Mouse (Mus musculus) hindbrain, embryonic 16.5 days (tissue): ENCODE results near the gene Trim67. TPM values are rescaled to one million over a fixed set of nuclear protein-coding genes. Genes with fewer than 3 reads are reported as not detected.

ENCODE experiments used
- ATAC-seq: fragments of 200-750 bp; cut with Nextera tagmentation; 2 replicates; pipeline ENCODE4 v1.8.0; 2017; ENCODE audit warnings: moderate TSS enrichment, moderate library complexity
- H3K27ac ChIP-seq: fragments of 300-500 bp; sonication (generic); 2 replicates; pipeline ENCODE4 v1.5.1; 2014; ENCODE audit warnings: low read depth, mild to moderate bottlenecking, control low read depth, low read length, moderate library complexity
- H3K27me3 ChIP-seq: fragments of 300-500 bp; sonication (generic); replicated peaks from 2 replicates; pipeline ENCODE4 v1.6.1; 2014; ENCODE audit warnings: low read length; ENCODE audit not compliant: control insufficient read depth, insufficient read depth
- H3K36me3 ChIP-seq: fragments of 300-500 bp; sonication (generic); 2 replicates; pipeline ENCODE4 v1.6.1; 2014; ENCODE audit warnings: mild to moderate bottlenecking, low read length, moderate library complexity, mixed read lengths; ENCODE audit not compliant: control insufficient read depth, insufficient read depth
- H3K4me1 ChIP-seq: fragments of 300-500 bp; sonication (generic); 2 replicates; pipeline ENCODE4 v1.6.1; 2014; ENCODE audit warnings: low read depth, low read length; ENCODE audit not compliant: control insufficient read depth, insufficient read depth
- H3K4me2 ChIP-seq: fragments of 300-500 bp; sonication (generic); 2 replicates; pipeline ENCODE4 v1.6.1; 2014; ENCODE audit warnings: mild to moderate bottlenecking, low read length, control low read depth, moderate library complexity
- H3K4me3 ChIP-seq: fragments of 300-500 bp; sonication (generic); 2 replicates; pipeline ENCODE4 v1.5.1; 2014; ENCODE audit warnings: mild to moderate bottlenecking, low read length, control low read depth, moderate library complexity
- H3K9ac ChIP-seq: fragments of 300-500 bp; sonication (generic); 2 replicates; pipeline ENCODE4 v1.6.1; 2014; ENCODE audit warnings: low read depth, mild to moderate bottlenecking, control low read depth, low read length, moderate library complexity
- H3K9me3 ChIP-seq: fragments of 300-500 bp; sonication (generic); 2 replicates; pipeline ENCODE4 v1.6.1; 2014; ENCODE audit warnings: mild to moderate bottlenecking, low read length, moderate library complexity; ENCODE audit not compliant: control insufficient read depth
- WGBS: fragments of 180-500 bp; shearing (Covaris S2); extraction: QIAGEN DNeasy Blood & Tissue Kit; methylation state at CpG from one replicate; pipeline ENCODE4 v1.1.7; 2014; 5-methylcytosine and 5-hydroxymethylcytosine counted together
- polyA plus RNA-seq: library from polyadenylated mRNA; unstranded; fragments of >200 nt; fragmentation: Nextera tagmentation; extraction: Ambion mirVana; gene quantifications from 2 replicates; pipeline ENCODE4 v1.2.1, GENCODE M21; 2015

Gene Trim67
- polyA plus RNA-seq, 1 experiment from 2014 or later = 27.0 TPM

DNA sequence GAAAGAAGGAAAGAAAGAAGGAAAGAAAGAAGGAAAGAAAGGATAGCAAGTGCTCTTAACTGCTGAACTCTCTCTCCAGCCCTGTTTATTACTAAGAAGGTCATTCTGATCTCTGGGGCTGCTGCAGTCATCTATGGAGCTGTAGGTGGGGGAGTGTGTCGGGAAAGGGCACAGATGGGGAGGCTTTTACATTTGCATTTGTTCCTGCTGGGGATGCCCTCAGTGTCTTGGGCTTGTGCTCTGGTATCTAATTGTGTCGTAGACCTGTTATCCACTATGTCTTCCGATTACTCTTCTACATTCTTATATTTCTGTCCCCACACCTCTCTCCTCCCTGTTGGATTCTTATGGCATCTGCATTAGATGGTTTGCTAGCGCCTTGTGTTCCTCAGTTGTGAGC lies 13.1 kb downstream of the Trim67 start:
- Histone ChIP-seq H3K36me3 (no peaks in the 10 kb centered on the region; the same call in none of the 2 replicates), H3K4me2 (no peak overlapping the region), H3K27me3 (no peaks in the 10 kb centered on the region), H3K4me1 (peaks cover 8% of the 10 kb centered on the region), H3K4me3 (no peak overlapping the region), H3K9ac (no peak overlapping the region), H3K9me3 (no peaks in the 10 kb centered on the region), H3K27ac (no peak overlapping the region)
- WGBS = 82% methylated on average over 4 of the region's 4 CpGs
- ATAC-seq = no peak

DNA sequence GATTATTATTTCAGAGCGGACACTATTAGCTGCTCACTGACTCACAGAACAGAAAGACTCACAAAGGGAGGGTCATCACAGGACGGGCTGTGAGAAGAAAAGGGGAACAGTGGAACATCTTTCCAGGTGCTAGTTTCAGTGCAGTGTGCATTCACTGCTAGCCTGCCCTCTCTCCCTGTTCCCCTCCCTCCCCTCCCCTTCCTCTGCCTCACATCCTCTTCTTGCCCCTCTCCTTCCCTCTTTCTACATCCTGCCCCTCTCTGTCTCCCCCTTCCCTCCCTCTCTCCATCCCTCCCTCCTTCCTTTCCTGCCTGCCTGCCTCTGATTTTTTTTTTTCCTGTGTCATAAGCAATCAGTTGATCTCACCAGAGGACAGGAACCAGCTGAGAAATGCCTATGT lies 16.5 kb downstream of the Trim67 start:
- no peaks in the 10 kb centered on the region for H3K9me3 ChIP-seq
- no peak overlapping the region for H3K9ac ChIP-seq
- peaks cover 12% of the 10 kb centered on the region for H3K4me1 ChIP-seq
- H3K27ac ChIP-seq = no peak overlapping the region
- 56% methylated on average over 2 of the region's 2 CpGs for WGBS
- H3K4me2 ChIP-seq = no peak overlapping the region
- no peak for ATAC-seq
- no peak overlapping the region for H3K4me3 ChIP-seq
- H3K27me3 ChIP-seq = no peaks in the 10 kb centered on the region
- H3K36me3 ChIP-seq = no peaks in the 10 kb centered on the region

- WGBS = 71% methylated on average over 5 of the region's 5 CpGs
- no peak overlapping the region for H3K4me3 ChIP-seq
- H3K4me2 ChIP-seq = no peak overlapping the region
- no peaks in the 10 kb centered on the region for H3K27me3 ChIP-seq
- H3K9me3 ChIP-seq = no peaks in the 10 kb centered on the region
- H3K9ac ChIP-seq = no peak overlapping the region
- no peak overlapping the region for H3K27ac ChIP-seq
- ATAC-seq = no peak
- no peaks in the 10 kb centered on the region for H3K36me3 ChIP-seq
- H3K4me1 ChIP-seq = peaks cover 12% of the 10 kb centered on the region
Observed at GRCm38 (mm10) chr8:124810056-124810610, 17.2 kb downstream of the Trim67 start.

DNA sequence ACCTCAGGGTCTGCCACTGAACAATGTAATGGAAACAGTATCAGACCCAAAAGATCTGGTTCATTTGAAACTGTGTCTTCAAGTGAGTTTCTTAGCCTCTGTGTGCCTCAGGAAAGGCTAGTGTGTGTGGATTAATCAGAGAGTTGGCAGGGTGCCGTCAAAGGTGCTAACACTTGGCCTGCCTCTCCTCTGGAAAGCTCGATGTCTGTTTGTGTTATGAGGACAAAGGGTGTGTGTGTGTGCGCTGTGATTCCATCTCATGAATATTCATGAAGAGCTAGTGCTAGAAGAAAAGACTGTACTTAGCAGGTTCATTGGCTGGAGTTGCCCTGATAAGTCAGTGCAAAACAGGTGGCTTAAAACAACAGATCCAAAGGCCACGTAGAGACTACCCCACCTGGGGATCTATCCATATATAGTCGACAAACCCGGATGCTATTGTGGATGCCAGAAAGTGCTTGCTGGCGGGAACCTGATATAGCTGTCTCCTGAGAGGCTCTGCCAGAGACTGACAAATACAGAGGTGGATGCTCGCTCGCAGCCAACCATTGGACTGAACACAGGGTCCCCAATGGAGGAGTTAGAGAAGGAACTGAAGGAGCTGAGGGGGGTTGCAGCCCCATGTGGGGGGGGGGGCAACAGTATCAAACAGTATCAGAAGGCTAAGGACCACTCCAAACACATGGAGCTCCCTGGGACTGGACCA lies 17.9 kb downstream of the Trim67 start:
- no peak overlapping the region for H3K4me3 ChIP-seq
- peaks cover 2% of the 10 kb centered on the region for H3K36me3 ChIP-seq
- peaks cover 12% of the 10 kb centered on the region for H3K4me1 ChIP-seq
- H3K4me2 ChIP-seq = no peak overlapping the region
- no peak overlapping the region for H3K27ac ChIP-seq
- no peaks in the 10 kb centered on the region for H3K27me3 ChIP-seq
- peak; percentile 63 for ATAC-seq
- H3K9ac ChIP-seq = no peak overlapping the region
- H3K9me3 ChIP-seq = no peaks in the 10 kb centered on the region
- 17% methylated on average over 9 of the region's 9 CpGs for WGBS

GRCm38 (mm10) chr8:124813326-124813725 lies 20.4 kb downstream of the Trim67 start:
- H3K36me3 ChIP-seq = peaks cover 13% of the 10 kb centered on the region
- no peaks in the 10 kb centered on the region for H3K9me3 ChIP-seq
- H3K4me1 ChIP-seq = peaks cover 12% of the 10 kb centered on the region
- H3K4me3 ChIP-seq = no peak overlapping the region
- no peak overlapping the region for H3K27ac ChIP-seq
- H3K9ac ChIP-seq = no peak overlapping the region
- H3K27me3 ChIP-seq = no peaks in the 10 kb centered on the region
- ATAC-seq = no peak
- H3K4me2 ChIP-seq = no peak overlapping the region
- WGBS = 92% methylated on average over 4 of the region's 4 CpGs

DNA sequence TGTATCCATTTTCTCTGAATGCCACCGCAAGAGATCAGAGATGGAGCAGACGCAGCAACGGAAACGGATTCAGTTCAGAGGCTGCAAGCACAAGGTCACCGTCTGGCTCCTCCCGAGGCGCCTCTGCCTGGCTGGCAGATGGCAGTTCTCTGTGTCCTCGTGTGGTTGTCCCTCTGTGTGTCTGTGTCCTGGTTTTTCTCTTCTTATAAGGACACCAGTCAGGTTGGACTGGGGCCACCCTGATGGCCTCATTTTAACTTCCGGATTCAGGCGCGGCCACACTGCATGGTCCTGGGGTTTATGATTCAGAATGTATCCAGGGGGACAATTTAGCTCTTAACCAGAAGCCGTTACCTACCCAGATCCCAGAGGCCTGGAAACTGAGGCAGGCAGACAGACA lies 23.0 kb downstream of the Trim67 start:
- peaks cover 21% of the 10 kb centered on the region for H3K36me3 ChIP-seq
- peaks cover 5% of the 10 kb centered on the region for H3K4me1 ChIP-seq
- 88% methylated on average over 12 of the region's 12 CpGs for WGBS
- no peak overlapping the region for H3K27ac ChIP-seq
- H3K4me2 ChIP-seq = no peak overlapping the region
- H3K9ac ChIP-seq = no peak overlapping the region
- H3K4me3 ChIP-seq = no peak overlapping the region
- no peak for ATAC-seq
- no peaks in the 10 kb centered on the region for H3K9me3 ChIP-seq
- no peaks in the 10 kb centered on the region for H3K27me3 ChIP-seq

DNA sequence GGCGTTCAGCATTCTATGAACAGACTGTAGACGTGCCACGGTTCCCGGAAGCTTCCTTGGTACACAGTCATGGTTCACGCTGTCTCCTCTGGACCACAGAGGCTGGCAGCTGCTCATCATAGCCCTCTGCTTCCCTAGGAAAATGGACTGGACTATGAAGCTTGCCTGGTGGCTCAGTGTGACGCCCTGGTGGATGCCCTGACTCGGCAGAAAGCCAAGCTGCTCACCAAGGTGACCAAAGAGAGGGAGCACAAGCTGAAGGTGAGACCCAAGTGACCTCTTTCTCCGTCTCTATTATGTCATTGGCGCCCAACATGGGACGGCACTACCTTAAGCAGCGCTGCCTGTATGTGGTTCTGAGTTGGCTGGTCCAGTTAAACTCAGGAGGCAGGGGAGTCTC lies 24.0 kb downstream of the Trim67 start:
- peaks cover 21% of the 10 kb centered on the region for H3K36me3 ChIP-seq
- no peak overlapping the region for H3K27ac ChIP-seq
- H3K27me3 ChIP-seq = no peaks in the 10 kb centered on the region
- H3K4me1 ChIP-seq = no peaks in the 10 kb centered on the region
- H3K9ac ChIP-seq = no peak overlapping the region
- no peaks in the 10 kb centered on the region for H3K9me3 ChIP-seq
- no peak overlapping the region for H3K4me2 ChIP-seq
- WGBS = 93% methylated on average over 11 of the region's 11 CpGs
- ATAC-seq = no peak
- no peak overlapping the region for H3K4me3 ChIP-seq

DNA sequence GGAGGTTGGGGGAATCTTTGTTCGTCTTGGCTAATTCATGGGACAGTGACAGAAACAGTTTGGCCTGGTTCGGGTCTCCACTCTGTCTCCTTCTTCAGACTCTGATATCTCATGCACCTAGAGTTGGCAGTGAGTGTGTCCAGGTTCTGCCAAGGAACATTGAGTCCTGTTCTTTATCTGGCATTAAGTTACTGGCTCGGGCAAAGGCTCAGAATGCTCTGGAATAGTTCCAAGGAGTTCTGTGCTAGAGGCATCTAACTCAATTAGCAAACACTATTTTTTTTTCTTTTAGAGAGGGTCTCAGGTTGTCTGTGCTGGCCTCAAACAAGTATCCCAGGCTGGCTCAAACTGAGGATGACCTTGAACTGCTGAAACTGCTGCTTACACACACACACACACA lies 24.5 kb downstream of the Trim67 start:
- H3K27ac ChIP-seq = no peak overlapping the region
- H3K36me3 ChIP-seq = peaks cover 21% of the 10 kb centered on the region
- H3K9ac ChIP-seq = no peak overlapping the region
- no peak overlapping the region for H3K4me3 ChIP-seq
- H3K4me1 ChIP-seq = no peaks in the 10 kb centered on the region
- 89% methylated on average over 3 of the region's 3 CpGs for WGBS
- ATAC-seq = no peak
- H3K27me3 ChIP-seq = no peaks in the 10 kb centered on the region
- no peaks in the 10 kb centered on the region for H3K9me3 ChIP-seq
- no peak overlapping the region for H3K4me2 ChIP-seq

GRCm38 (mm10) chr8:124819612-124820115 lies 26.8 kb downstream of the Trim67 start:
- Histone ChIP-seq H3K4me1 (no peaks in the 10 kb centered on the region), H3K36me3 (peaks cover 39% of the 10 kb centered on the region), H3K27ac (no peak overlapping the region), H3K4me2 (no peak overlapping the region), H3K9me3 (no peaks in the 10 kb centered on the region), H3K27me3 (no peaks in the 10 kb centered on the region), H3K9ac (no peak overlapping the region), H3K4me3 (no peak overlapping the region)
- no peak for ATAC-seq
- WGBS = 70% methylated on average over 6 of the region's 6 CpGs
